Mouse (Mus musculus) small intestine, adult 2 months (tissue): ENCODE measurements around the gene Cfap44. TPM values are rescaled to one million over a fixed set of nuclear protein-coding genes. Genes with fewer than 3 reads are reported as not detected.

Source experiments
- H3K27ac ChIP-seq: fragments of 200-500 bp; 2 replicates; pipeline ENCODE4 v1.5.1; 2012; ENCODE audit warnings: low read depth, low read length, control low read depth, inconsistent platforms; ENCODE audit not compliant: insufficient read depth
- H3K27me3 ChIP-seq: fragments of 200-500 bp; 2 replicates; pipeline ENCODE4 v1.6.1; 2012; ENCODE audit warnings: mild to moderate bottlenecking, moderate library complexity, low read length, inconsistent platforms; ENCODE audit not compliant: control insufficient read depth, insufficient read depth
- H3K36me3 ChIP-seq: fragments of 200-500 bp; 2 replicates; pipeline ENCODE4 v1.6.1; 2012; ENCODE audit warnings: mild to moderate bottlenecking, low read length, control low read depth, inconsistent platforms; ENCODE audit not compliant: control insufficient read depth, insufficient read depth
- H3K4me1 ChIP-seq: fragments of 200-500 bp; 2 replicates; pipeline ENCODE4 v1.6.1; 2012; ENCODE audit warnings: low read length, inconsistent platforms, mixed read lengths; ENCODE audit not compliant: control insufficient read depth, insufficient read depth, insufficient read length
- H3K4me3 ChIP-seq: fragments of 200-500 bp; 2 replicates; pipeline ENCODE4 v1.5.1; 2012; ENCODE audit warnings: low read depth, mild to moderate bottlenecking, control low read depth, inconsistent platforms, low read length, moderate library complexity
- CTCF ChIP-seq: fragments of 200-500 bp; IDR thresholded peaks from 2 replicates; pipeline ENCODE4 v1.5.1; 2012; ENCODE audit warnings: low read depth, mild to moderate bottlenecking, control low read depth, inconsistent platforms, low read length, moderate library complexity, mixed read lengths; ENCODE audit not compliant: insufficient replicate concordance, insufficient read length; ENCODE audit errors: extremely low read depth
- POLR2A ChIP-seq: fragments of 200-500 bp; IDR thresholded peaks from 2 replicates; pipeline ENCODE4 v1.6.1; 2012; ENCODE audit warnings: low read depth, mild to moderate bottlenecking, control low read depth, inconsistent platforms, low read length, moderate library complexity
- WGBS: fragments of 180-500 bp; shearing (Covaris S2); methylation state at CpG from one replicate; pipeline ENCODE4 v1.1.7; 2018; 5-methylcytosine and 5-hydroxymethylcytosine counted together
- polyA plus RNA-seq: library from polyadenylated mRNA; depleted of rRNA; stranded (reverse); fragments of >200 nt; gene quantifications from 2 replicates; pipeline ENCODE4 v1.2.3, GENCODE M21; 2012

The Cfap44 gene
- polyA plus RNA-seq, 1 experiment = not detected

- no peaks in the 10 kb centered on the region for H3K36me3 ChIP-seq
- no peaks in the 10 kb centered on the region for H3K27me3 ChIP-seq
- TF ChIP-seq CTCF = no peak
- TF ChIP-seq POLR2A = no peak
- 83% methylated on average over 5 of the region's 5 CpGs for WGBS
- H3K27ac ChIP-seq = no peak overlapping the region
- H3K4me1 ChIP-seq = no peaks in the 10 kb centered on the region
- no peak overlapping the region for H3K4me3 ChIP-seq
Observed at GRCm38 (mm10) chr16:44407211-44407610, 12.6 kb downstream of the Cfap44 start.

GRCm38 (mm10) chr16:44408290-44408689, 13.7 kb downstream of the Cfap44 start:
- Histone ChIP-seq H3K36me3 (no peaks in the 10 kb centered on the region), H3K4me1 (no peaks in the 10 kb centered on the region), H3K27me3 (no peaks in the 10 kb centered on the region), H3K4me3 (no peak overlapping the region), H3K27ac (no peak overlapping the region)
- TF ChIP-seq POLR2A (no peak), CTCF (no peak)
- WGBS = 92% methylated on average over 2 of the region's 2 CpGs

DNA sequence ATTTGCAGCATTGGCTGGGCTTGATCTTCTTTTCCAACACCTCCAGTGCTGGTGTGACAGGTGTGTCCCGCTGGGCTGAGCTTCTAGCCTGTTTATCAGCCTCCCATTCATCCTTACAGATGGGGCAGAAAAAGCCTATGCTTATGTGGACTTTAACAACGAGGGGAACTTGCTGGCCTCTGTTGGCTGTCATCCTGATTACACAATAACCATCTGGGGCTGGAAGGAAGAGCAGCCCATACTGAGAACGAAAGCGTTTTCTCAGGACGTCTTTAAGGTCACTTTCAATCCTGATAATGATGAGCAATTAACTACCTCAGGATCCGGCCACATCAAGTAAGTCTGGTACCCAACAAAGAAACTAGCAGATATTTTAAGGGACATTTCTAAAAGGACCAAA, 15.6 kb downstream of the Cfap44 start:
- Histone ChIP-seq H3K27me3 (no peaks in the 10 kb centered on the region), H3K4me3 (no peak overlapping the region), H3K4me1 (no peaks in the 10 kb centered on the region), H3K36me3 (no peaks in the 10 kb centered on the region), H3K27ac (no peak overlapping the region)
- TF ChIP-seq CTCF = no peak
- no peak for TF ChIP-seq POLR2A
- WGBS = 11% methylated on average over 6 of the region's 6 CpGs

DNA sequence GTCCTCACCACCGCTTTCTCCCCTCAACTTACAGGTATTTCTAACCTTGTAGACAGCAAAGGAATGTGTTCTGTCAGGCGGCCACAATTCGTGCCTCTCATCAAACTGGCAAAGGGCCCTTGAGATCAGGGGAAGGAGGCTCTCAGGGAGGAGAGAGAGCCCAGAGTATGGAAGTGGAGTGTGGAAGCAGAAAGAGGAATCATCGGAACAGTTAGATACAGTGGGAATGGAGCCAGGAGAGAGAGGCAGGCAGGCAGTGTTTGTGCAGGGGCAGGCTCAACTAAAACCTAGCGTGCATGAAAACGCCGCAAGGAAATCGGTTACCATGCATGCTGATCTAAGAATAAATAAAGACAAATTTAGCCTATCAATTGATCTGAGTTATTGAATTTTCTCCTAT, 23.0 kb downstream of the Cfap44 start:
- no peak for TF ChIP-seq CTCF
- no peak for TF ChIP-seq POLR2A
- no peak overlapping the region for H3K4me3 ChIP-seq
- no peaks in the 10 kb centered on the region for H3K27me3 ChIP-seq
- WGBS = 59% methylated on average over 8 of the region's 8 CpGs
- H3K36me3 ChIP-seq = no peaks in the 10 kb centered on the region
- no peak overlapping the region for H3K27ac ChIP-seq
- H3K4me1 ChIP-seq = no peaks in the 10 kb centered on the region

DNA sequence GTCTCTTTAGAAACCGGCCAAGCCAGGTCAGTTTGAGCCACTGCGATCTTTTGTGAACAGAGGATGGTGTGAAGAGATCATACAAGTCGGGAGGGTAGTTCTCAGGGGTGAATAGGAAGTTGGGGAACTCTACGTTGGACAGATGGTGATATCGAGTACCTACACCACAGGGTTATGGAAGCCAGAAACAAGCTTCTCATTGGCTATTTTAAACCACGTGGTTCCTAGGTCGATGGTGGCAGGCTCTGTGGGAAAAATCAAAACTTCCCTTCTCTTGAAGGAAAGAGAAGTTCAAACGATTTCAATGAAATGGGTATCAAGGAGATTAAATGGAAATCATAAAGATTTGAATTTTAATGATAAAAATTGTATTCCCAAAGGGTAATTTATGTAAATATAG, 27.1 kb downstream of the Cfap44 start:
- no peak overlapping the region for H3K27ac ChIP-seq
- H3K4me3 ChIP-seq = no peak overlapping the region
- no peaks in the 10 kb centered on the region for H3K27me3 ChIP-seq
- no peaks in the 10 kb centered on the region for H3K36me3 ChIP-seq
- no peaks in the 10 kb centered on the region for H3K4me1 ChIP-seq
- TF ChIP-seq POLR2A (no peak), CTCF (no peak)
- WGBS = 80% methylated on average over 8 of the region's 8 CpGs

GRCm38 (mm10) chr16:44423499-44423898, 28.9 kb downstream of the Cfap44 start:
- WGBS = 25% methylated on average over 3 of the region's 3 CpGs
- no peak overlapping the region for H3K27ac ChIP-seq
- no peaks in the 10 kb centered on the region for H3K4me1 ChIP-seq
- no peak overlapping the region for H3K4me3 ChIP-seq
- no peak for TF ChIP-seq POLR2A
- no peak for TF ChIP-seq CTCF
- H3K27me3 ChIP-seq = no peaks in the 10 kb centered on the region
- no peaks in the 10 kb centered on the region for H3K36me3 ChIP-seq

GRCm38 (mm10) chr16:44428456-44428855, 33.9 kb downstream of the Cfap44 start:
- Histone ChIP-seq H3K36me3 (no peaks in the 10 kb centered on the region), H3K27me3 (no peaks in the 10 kb centered on the region), H3K4me1 (no peaks in the 10 kb centered on the region), H3K4me3 (no peak overlapping the region), H3K27ac (no peak overlapping the region)
- TF ChIP-seq CTCF = no peak
- no peak for TF ChIP-seq POLR2A
- 64% methylated on average over 5 of the region's 5 CpGs for WGBS

GRCm38 (mm10) chr16:44430021-44430420, 35.4 kb downstream of the Cfap44 start:
- Histone ChIP-seq H3K27ac (no peak overlapping the region), H3K4me3 (no peak overlapping the region), H3K36me3 (no peaks in the 10 kb centered on the region), H3K4me1 (no peaks in the 10 kb centered on the region), H3K27me3 (no peaks in the 10 kb centered on the region)
- 59% methylated on average over 7 of the region's 7 CpGs for WGBS
- TF ChIP-seq CTCF (no peak), POLR2A (no peak)
